Mouse (Mus musculus): Measurements from ENCODE around the gene Zbtb16.

Gene Zbtb16

GRCm38 (mm10) chr9:48835631-48836565 is at the start of gene Zbtb16:
Zbtb16 (minus strand) TSS chr9:48836222.
- no peak for DNase-seq (ENCODE audit: low read depth, low spot score)

DNA sequence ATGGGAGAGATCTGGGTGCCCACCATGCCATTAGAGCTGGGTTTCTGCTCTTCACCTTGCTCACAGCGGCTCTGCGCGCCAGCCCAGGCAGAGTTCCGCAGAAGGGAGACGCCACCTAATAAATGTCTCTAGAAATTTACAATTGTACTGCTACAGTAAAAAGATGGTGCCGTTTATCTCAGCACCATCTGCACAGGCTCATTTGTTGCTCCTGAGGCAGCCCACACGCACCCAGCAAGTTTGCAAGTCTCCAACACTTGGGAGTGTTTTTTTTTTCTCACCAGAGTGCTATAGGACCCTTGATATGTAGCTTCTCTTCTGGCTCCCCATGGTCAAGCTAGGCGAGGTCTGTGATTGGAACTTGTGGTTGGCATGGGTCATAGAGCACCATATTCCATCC is 36.9 kb upstream of the Zbtb16 start:
- no peak for DNase-seq (ENCODE audit: low read depth, low spot score)

GRCm38 (mm10) chr9:48866523-48867121 is 30.6 kb upstream of the Zbtb16 start:
- DNase-seq (ENCODE audit: low read depth, low spot score) = no peak

GRCm38 (mm10) chr9:48865235-48865634 is 29.2 kb upstream of the Zbtb16 start:
- no peak for DNase-seq (ENCODE audit: low read depth, low spot score)

- DNase-seq (ENCODE audit: low read depth, low spot score) = no peak
Measured at GRCm38 (mm10) chr9:48861481-48861880, 25.5 kb upstream of the Zbtb16 start.

- DNase-seq (ENCODE audit: low read depth, low spot score) = peak; percentile 70
Measured at GRCm38 (mm10) chr9:48860526-48860845, 24.5 kb upstream of the Zbtb16 start.

GRCm38 (mm10) chr9:48859828-48860525 is 24.0 kb upstream of the Zbtb16 start:
- no peak for DNase-seq (ENCODE audit: low read depth, low spot score)

GRCm38 (mm10) chr9:48857944-48858343 is 21.9 kb upstream of the Zbtb16 start:
- no peak for DNase-seq (ENCODE audit: low read depth, low spot score)

DNA sequence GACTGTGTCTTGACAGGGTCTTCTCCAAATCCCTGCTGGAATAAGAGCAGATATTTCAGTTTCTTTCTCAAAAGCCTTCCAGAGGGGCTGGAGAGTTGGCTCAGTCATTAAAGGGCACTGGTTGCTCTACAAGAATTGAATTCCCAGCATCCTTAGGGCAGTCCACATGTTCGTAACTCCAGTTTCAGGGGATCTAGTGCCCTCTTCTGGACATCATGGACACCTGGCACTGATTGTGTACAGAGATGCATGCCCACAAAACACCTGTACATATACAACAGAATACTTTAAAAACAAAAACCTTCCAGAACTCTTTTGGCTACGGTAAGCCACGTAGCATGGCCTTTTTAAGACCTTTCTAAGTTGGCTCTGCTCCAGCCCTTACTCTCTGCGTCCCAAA is 20.2 kb upstream of the Zbtb16 start:
- DNase-seq (ENCODE audit: low read depth, low spot score) = peak; percentile 41

- DNase-seq (ENCODE audit: low read depth, low spot score) = no peak
Measured at GRCm38 (mm10) chr9:48849531-48849930, 13.5 kb upstream of the Zbtb16 start.

- DNase-seq (ENCODE audit: low read depth, low spot score) = no peak
Measured at GRCm38 (mm10) chr9:48839568-48839967, 3.5 kb upstream of the Zbtb16 start.

DNA sequence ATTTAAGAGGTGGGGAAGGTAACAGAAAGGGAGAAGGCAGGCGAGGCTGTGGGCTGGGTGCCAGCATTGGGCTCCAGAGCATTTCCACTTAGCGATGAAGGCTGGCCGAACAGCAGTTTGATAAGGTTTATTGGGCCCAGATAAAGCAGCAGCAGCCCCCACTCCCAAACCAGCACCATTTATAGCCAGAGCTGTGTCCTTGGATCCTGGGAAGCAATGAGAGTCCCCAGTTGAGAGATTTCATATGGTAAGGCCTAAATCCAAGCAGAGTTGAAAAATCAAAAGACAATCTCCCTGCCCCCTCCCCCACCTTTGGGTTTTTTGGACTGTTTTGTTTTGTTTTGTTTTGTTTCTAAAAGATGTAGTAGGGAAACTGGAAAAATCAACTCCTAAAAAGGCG is 2.3 kb upstream of the Zbtb16 start:
- DNase-seq (ENCODE audit: low read depth, low spot score) = no peak

DNA sequence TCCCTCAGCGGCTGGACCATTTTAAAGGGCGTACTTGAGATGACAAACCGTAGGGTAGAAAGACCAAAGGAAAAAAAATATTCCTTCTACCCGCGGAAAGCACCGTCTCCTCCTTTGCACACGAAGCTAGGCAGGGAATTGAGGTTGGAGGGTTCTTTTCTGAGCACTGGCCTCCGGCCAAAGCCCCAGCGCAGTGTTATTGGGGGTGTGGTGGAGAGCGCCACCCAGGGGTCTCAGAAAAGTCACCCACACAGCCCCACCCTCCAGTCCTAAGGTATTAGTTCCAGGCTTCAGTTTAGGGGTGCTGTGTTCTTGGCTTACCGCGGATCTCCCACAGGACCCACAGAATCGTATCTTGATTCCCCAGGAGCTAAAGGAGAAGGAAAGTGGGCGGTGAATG is 1.2 kb upstream of the Zbtb16 start:
- no peak for DNase-seq (ENCODE audit: low read depth, low spot score)

DNA sequence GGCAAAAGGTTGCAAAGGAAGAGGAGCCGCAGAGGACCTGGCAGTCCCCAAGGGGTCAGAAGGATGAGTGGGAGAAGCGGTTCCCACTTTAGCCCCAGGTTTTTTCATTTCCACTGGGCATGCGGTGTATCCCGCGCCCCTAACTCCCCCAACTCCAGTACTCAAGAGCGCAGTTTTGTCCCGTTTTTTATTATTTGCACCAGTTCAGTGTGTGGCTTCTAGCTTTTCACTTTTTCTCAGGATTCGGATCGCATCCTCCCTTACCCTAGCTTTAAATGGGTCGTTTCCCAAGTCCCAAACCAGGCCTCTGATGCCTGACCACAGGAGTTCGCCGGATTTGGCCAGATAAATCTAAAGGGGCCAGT is 526 bp upstream of the Zbtb16 start:
- no peak for DNase-seq (ENCODE audit: low read depth, low spot score)

- no peak for DNase-seq (ENCODE audit: low read depth, low spot score)
Measured at GRCm38 (mm10) chr9:48834541-48835411, 1.2 kb downstream of the Zbtb16 start.

DNA sequence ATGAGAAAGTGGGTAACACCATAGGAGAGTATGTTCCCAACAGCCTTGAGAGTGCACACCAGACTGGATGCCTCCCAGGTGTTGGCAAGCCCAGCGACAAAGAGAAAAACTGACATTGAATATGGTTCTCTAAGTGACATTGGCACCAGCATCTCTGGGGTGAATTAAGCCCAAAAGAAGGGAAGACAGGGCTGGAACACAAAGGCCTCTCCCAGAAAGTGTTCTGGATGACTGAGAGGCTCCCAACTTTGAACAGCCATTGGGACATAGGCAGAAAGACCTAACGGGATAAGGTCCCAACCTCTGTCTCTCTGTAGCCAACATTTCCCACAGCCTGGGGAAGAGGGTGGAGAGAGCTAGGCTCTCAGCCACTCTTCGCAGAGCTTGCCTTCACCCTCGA is 2.0 kb downstream of the Zbtb16 start:
- no peak for DNase-seq (ENCODE audit: low read depth, low spot score)

DNA sequence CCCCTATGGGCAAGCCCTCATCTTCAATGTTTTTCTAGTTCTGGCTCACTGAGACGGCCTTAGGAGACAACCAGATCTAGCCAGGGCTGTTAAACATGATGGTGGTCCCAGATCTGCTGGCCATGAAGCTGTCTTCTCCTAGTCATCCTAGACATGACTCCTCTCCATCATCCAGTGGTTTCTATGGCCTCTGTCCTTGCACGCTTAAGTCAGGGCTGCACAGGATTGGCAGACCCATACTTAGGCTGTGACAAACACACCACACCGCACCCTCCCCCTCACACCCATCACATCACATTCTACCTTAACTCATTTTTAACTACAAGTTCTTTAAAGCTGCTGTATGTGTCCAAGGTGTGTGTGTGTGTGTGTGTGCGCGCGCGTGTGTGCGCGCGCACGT is 2.5 kb downstream of the Zbtb16 start:
- DNase-seq (ENCODE audit: low read depth, low spot score) = no peak

- DNase-seq (ENCODE audit: low read depth, low spot score) = no peak
Measured at GRCm38 (mm10) chr9:48832473-48833100, 3.4 kb downstream of the Zbtb16 start.

DNA sequence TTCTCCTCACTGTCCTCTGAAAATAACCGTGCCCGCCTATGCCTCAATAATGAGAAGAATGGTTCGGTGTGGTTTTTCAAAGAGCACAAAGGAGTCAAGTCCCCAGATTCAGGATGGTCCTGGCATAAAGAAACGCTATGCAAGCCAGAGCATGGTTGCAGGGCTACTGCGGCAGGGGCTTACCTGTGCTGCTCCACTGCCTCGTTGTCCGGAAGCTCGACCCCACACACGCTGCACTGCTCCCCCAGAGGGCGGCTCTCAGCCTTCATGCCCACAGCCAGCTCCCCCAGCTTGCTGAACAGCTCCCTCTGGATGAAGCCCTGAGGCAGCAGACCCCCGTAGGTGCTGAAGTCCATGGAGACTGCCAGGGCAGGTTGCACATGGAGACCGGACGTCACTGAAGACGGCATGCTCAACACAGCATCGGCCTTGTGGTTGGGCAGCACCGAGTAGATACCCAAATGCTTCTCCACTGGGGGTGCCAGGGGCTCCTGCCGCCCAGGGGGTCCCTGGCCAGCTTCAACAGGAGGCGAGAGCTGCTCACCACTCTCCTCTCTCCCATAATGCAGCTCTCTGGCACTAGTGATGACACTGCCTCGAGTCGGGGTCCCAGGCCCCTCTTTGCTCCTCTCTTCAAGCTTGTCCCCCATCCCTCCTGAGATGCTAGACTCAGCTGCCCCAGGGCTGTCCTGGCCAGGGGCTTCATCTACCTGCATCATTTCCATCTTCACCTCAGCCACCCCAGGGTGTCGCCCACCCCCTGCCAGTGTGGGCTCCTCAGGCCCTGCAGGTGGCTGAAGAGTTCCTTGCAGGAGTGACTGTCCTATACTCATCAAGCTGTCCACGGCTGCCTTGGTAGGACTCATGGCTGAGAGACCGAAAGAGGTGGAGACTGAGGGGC is 4.2 kb downstream of the Zbtb16 start:
- DNase-seq (ENCODE audit: low read depth, low spot score) = no peak

DNA sequence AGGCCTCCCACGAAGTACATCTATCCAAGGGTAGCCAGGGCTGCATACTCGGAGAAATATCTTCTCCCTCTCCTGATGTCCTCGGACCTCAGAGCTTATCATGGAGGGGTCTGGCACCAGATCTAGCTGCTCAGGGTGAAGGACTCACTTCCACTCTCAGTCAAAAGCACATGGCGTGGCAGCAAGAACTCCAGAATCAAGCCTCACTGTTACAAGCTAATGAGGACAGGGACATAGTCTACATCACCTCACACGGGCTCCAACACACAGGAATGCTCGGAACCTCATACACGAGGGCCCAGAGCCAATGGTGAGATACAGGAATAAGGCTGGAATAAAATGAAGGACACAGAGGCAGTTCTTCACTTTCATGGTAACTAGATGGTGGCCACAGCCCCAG is 7.2 kb downstream of the Zbtb16 start:
- no peak for DNase-seq (ENCODE audit: low read depth, low spot score)

All from A20 (cell line).